Mouse (Mus musculus): ENCODE measurements around the gene Slc25a51. TPM values are rescaled to one million over a fixed set of nuclear protein-coding genes. Genes with fewer than 3 reads are reported as not detected.

Gene Slc25a51
- polyA plus RNA-seq, 1 experiment from 2014 or later, result 62.9 TPM

GRCm38 (mm10) chr4:45448481-45448880, 39.9 kb upstream of the Slc25a51 start:
- DNase-seq (ENCODE audit: low spot score), result no peak
- no peak overlapping the region for H3K4me3 ChIP-seq (replicated peaks; ENCODE audit: low read depth, low read length)
- no peak overlapping the region for H3K9ac ChIP-seq (ENCODE audit: low read depth, low read length)
- no peak for TF ChIP-seq CTCF (IDR thresholded peaks at IDR 0.05; ENCODE audit: low read depth)
- 83% methylated on average over 7 of the region's 7 CpGs for WGBS
- no peak overlapping the region for H3K27ac ChIP-seq
- H3K4me1 ChIP-seq (replicated peaks; ENCODE audit: insufficient read depth, low read length), result peaks cover 38% of the 10 kb centered on the region
- no peaks in the 10 kb centered on the region for H3K9me3 ChIP-seq (replicated peaks; ENCODE audit: low read length)
- no peak overlapping the region for H3K4me2 ChIP-seq (ENCODE audit: low read length)
- H3K36me3 ChIP-seq (ENCODE audit: insufficient read depth, low read length), result peaks cover 24% of the 10 kb centered on the region
- no peaks in the 10 kb centered on the region for H3K27me3 ChIP-seq (ENCODE audit: insufficient read depth, low read length)
- no peak for ATAC-seq (replicated peaks; ENCODE audit: low FRiP score, low read depth)

GRCm38 (mm10) chr4:45447196-45447595, 38.6 kb upstream of the Slc25a51 start:
- H3K27me3 ChIP-seq (ENCODE audit: insufficient read depth, low read length), result no peaks in the 10 kb centered on the region
- no peak overlapping the region for H3K9ac ChIP-seq (ENCODE audit: low read depth, low read length)
- H3K27ac ChIP-seq, result no peak overlapping the region
- no peak for TF ChIP-seq CTCF (IDR thresholded peaks at IDR 0.05; ENCODE audit: low read depth)
- WGBS, result 83% methylated on average over 5 of the region's 5 CpGs
- H3K36me3 ChIP-seq (ENCODE audit: insufficient read depth, low read length), result peaks cover 32% of the 10 kb centered on the region
- H3K9me3 ChIP-seq (replicated peaks; ENCODE audit: low read length), result no peaks in the 10 kb centered on the region
- ATAC-seq (replicated peaks; ENCODE audit: low FRiP score, low read depth) (no peak), DNase-seq (ENCODE audit: low spot score) (no peak)
- peaks cover 25% of the 10 kb centered on the region for H3K4me1 ChIP-seq (replicated peaks; ENCODE audit: insufficient read depth, low read length)
- no peak overlapping the region for H3K4me2 ChIP-seq (ENCODE audit: low read length)
- H3K4me3 ChIP-seq (replicated peaks; ENCODE audit: low read depth, low read length), result no peak overlapping the region

GRCm38 (mm10) chr4:45445235-45445634, 36.7 kb upstream of the Slc25a51 start:
- 64% methylated on average over 3 of the region's 3 CpGs for WGBS
- no peak overlapping the region for H3K4me3 ChIP-seq (replicated peaks; ENCODE audit: low read depth, low read length)
- H3K36me3 ChIP-seq (ENCODE audit: insufficient read depth, low read length), result peaks cover 32% of the 10 kb centered on the region
- no peak overlapping the region for H3K9ac ChIP-seq (ENCODE audit: low read depth, low read length)
- H3K27me3 ChIP-seq (ENCODE audit: insufficient read depth, low read length), result no peaks in the 10 kb centered on the region
- TF ChIP-seq CTCF (IDR thresholded peaks at IDR 0.05; ENCODE audit: low read depth), result no peak
- peaks cover 12% of the 10 kb centered on the region; the same call in 1 of the 2 replicates for H3K4me1 ChIP-seq (replicated peaks; ENCODE audit: insufficient read depth, low read length)
- no peaks in the 10 kb centered on the region for H3K9me3 ChIP-seq (replicated peaks; ENCODE audit: low read length)
- H3K27ac ChIP-seq, result no peak overlapping the region
- ATAC-seq (replicated peaks; ENCODE audit: low FRiP score, low read depth) (no peak), DNase-seq (ENCODE audit: low spot score) (no peak)
- no peak overlapping the region for H3K4me2 ChIP-seq (ENCODE audit: low read length)

GRCm38 (mm10) chr4:45444813-45445212, 36.2 kb upstream of the Slc25a51 start:
- no peak for TF ChIP-seq CTCF (IDR thresholded peaks at IDR 0.05; ENCODE audit: low read depth)
- H3K36me3 ChIP-seq (ENCODE audit: insufficient read depth, low read length), result peaks cover 32% of the 10 kb centered on the region

GRCm38 (mm10) chr4:45443652-45444051, 35.1 kb upstream of the Slc25a51 start:
- H3K27me3 ChIP-seq (ENCODE audit: insufficient read depth, low read length), result no peaks in the 10 kb centered on the region
- DNase-seq (ENCODE audit: low spot score) (no peak), ATAC-seq (replicated peaks; ENCODE audit: low FRiP score, low read depth) (no peak)
- H3K9ac ChIP-seq (ENCODE audit: low read depth, low read length), result no peak overlapping the region
- no peaks in the 10 kb centered on the region for H3K9me3 ChIP-seq (replicated peaks; ENCODE audit: low read length)
- H3K4me3 ChIP-seq (replicated peaks; ENCODE audit: low read depth, low read length), result no peak overlapping the region
- 0 out of 2 replicates have a peak, but pooled peaks cover 2% of the 10 kb centered on the region for H3K4me1 ChIP-seq (replicated peaks; ENCODE audit: insufficient read depth, low read length)
- peaks cover 32% of the 10 kb centered on the region for H3K36me3 ChIP-seq (ENCODE audit: insufficient read depth, low read length)
- H3K27ac ChIP-seq, result no peak overlapping the region
- WGBS, result 75% methylated on average over 7 of the region's 7 CpGs
- H3K4me2 ChIP-seq (ENCODE audit: low read length), result no peak overlapping the region
- TF ChIP-seq CTCF (IDR thresholded peaks at IDR 0.05; ENCODE audit: low read depth), result no peak

More at GRCm38 (mm10) chr4:45444813-45445212, 36.2 kb upstream of the Slc25a51 start:
- Histone ChIP-seq H3K9ac (ENCODE audit: low read depth, low read length) (no peak overlapping the region), H3K4me2 (ENCODE audit: low read length) (no peak overlapping the region), H3K9me3 (replicated peaks; ENCODE audit: low read length) (no peaks in the 10 kb centered on the region), H3K4me1 (replicated peaks; ENCODE audit: insufficient read depth, low read length) (0 out of 2 replicates have a peak, but pooled peaks cover 9% of the 10 kb centered on the region), H3K27ac (no peak overlapping the region), H3K27me3 (ENCODE audit: insufficient read depth, low read length) (no peaks in the 10 kb centered on the region), H3K4me3 (replicated peaks; ENCODE audit: low read depth, low read length) (no peak overlapping the region)
- 55% methylated on average over 4 of the region's 4 CpGs for WGBS
- no peak for ATAC-seq (replicated peaks; ENCODE audit: low FRiP score, low read depth)
- no peak for DNase-seq (ENCODE audit: low spot score)

GRCm38 (mm10) chr4:45442237-45442636, 33.7 kb upstream of the Slc25a51 start:
- H3K27ac ChIP-seq, result no peak overlapping the region
- no peak overlapping the region for H3K4me2 ChIP-seq (ENCODE audit: low read length)
- ATAC-seq (replicated peaks; ENCODE audit: low FRiP score, low read depth), result no peak
- H3K4me1 ChIP-seq (replicated peaks; ENCODE audit: insufficient read depth, low read length), result no peaks in the 10 kb centered on the region
- no peaks in the 10 kb centered on the region for H3K9me3 ChIP-seq (replicated peaks; ENCODE audit: low read length)
- no peak for DNase-seq (ENCODE audit: low spot score)
- H3K4me3 ChIP-seq (replicated peaks; ENCODE audit: low read depth, low read length), result no peak overlapping the region
- no peak; the same call in 1 of the 2 replicates for TF ChIP-seq CTCF (IDR thresholded peaks at IDR 0.05; ENCODE audit: low read depth)
- no peaks in the 10 kb centered on the region for H3K27me3 ChIP-seq (ENCODE audit: insufficient read depth, low read length)
- WGBS, result 49% methylated on average over 3 of the region's 3 CpGs
- no peak overlapping the region for H3K9ac ChIP-seq (ENCODE audit: low read depth, low read length)
- peaks cover 32% of the 10 kb centered on the region for H3K36me3 ChIP-seq (ENCODE audit: insufficient read depth, low read length)

GRCm38 (mm10) chr4:45441778-45442177, 33.2 kb upstream of the Slc25a51 start:
- TF ChIP-seq CTCF (IDR thresholded peaks at IDR 0.05; ENCODE audit: low read depth), result no peak
- peaks cover 2% of the 10 kb centered on the region; the same call in 1 of the 2 replicates for H3K4me1 ChIP-seq (replicated peaks; ENCODE audit: insufficient read depth, low read length)
- ATAC-seq (replicated peaks; ENCODE audit: low FRiP score, low read depth) (no peak), DNase-seq (ENCODE audit: low spot score) (no peak)
- 69% methylated on average over 1 of the region's 1 CpGs for WGBS
- no peak overlapping the region for H3K4me3 ChIP-seq (replicated peaks; ENCODE audit: low read depth, low read length)
- no peak overlapping the region for H3K27ac ChIP-seq
- H3K27me3 ChIP-seq (ENCODE audit: insufficient read depth, low read length), result no peaks in the 10 kb centered on the region
- no peaks in the 10 kb centered on the region for H3K9me3 ChIP-seq (replicated peaks; ENCODE audit: low read length)
- H3K36me3 ChIP-seq (ENCODE audit: insufficient read depth, low read length), result peaks cover 31% of the 10 kb centered on the region
- H3K4me2 ChIP-seq (ENCODE audit: low read length), result no peak overlapping the region
- no peak overlapping the region for H3K9ac ChIP-seq (ENCODE audit: low read depth, low read length)

Measured in kidney, postnatal 0 days (tissue).